Mouse (Mus musculus) liver, embryonic 15.5 days (tissue): ENCODE data around the gene Rundc3a. TPM values are rescaled to one million over a fixed set of nuclear protein-coding genes. Genes with fewer than 3 reads are reported as not detected.
"Not testable (repeated sequence)": the region's sequence is repeated elsewhere in the genome, so short reads cannot be mapped to it uniquely, and the experiment has no call there.

Experiments used
- ATAC-seq: fragments of 200-750 bp; cut with Nextera tagmentation; 2 replicates; pipeline ENCODE4 v1.8.0; 2017; ENCODE audit warnings: moderate number of reproducible peaks, mild to moderate bottlenecking, moderate library complexity; ENCODE audit not compliant: insufficient read depth
- H3K27ac ChIP-seq: fragments of 300-500 bp; sonication (generic); replicated peaks from 2 replicates; pipeline ENCODE4 v1.5.1; 2015; ENCODE audit warnings: mild to moderate bottlenecking, inconsistent platforms
- H3K27me3 ChIP-seq: fragments of 300-500 bp; sonication (generic); 2 replicates; pipeline ENCODE4 v1.6.1; 2015; ENCODE audit warnings: mild to moderate bottlenecking, inconsistent platforms
- H3K36me3 ChIP-seq: fragments of 300-500 bp; sonication (generic); replicated peaks from 2 replicates; pipeline ENCODE4 v1.6.1; 2015; ENCODE audit warnings: moderate library complexity, mild to moderate bottlenecking, inconsistent platforms
- H3K4me1 ChIP-seq: fragments of 300-500 bp; sonication (generic); replicated peaks from 2 replicates; pipeline ENCODE4 v1.6.1; 2015; ENCODE audit warnings: inconsistent platforms
- H3K4me2 ChIP-seq: fragments of 300-500 bp; sonication (generic); 2 replicates; pipeline ENCODE4 v1.6.1; 2015; ENCODE audit warnings: moderate library complexity, mild to moderate bottlenecking, inconsistent platforms
- H3K4me3 ChIP-seq: fragments of 300-500 bp; sonication (generic); replicated peaks from 2 replicates; pipeline ENCODE4 v1.5.1; 2015; ENCODE audit warnings: mild to moderate bottlenecking, inconsistent platforms
- H3K9ac ChIP-seq: fragments of 300-500 bp; sonication (generic); 2 replicates; pipeline ENCODE4 v1.6.1; 2015; ENCODE audit warnings: moderate library complexity, mild to moderate bottlenecking, inconsistent platforms
- H3K9me3 ChIP-seq: fragments of 300-500 bp; sonication (generic); replicated peaks from 2 replicates; pipeline ENCODE4 v1.6.1; 2016; ENCODE audit warnings: inconsistent platforms
- WGBS: fragments of 180-500 bp; shearing (Covaris S2); methylation state at CpG from one replicate; pipeline ENCODE4 v1.1.7; 2015; ENCODE audit warnings: mixed read lengths; ENCODE audit not compliant: insufficient replicate concordance; 5-methylcytosine and 5-hydroxymethylcytosine counted together
- polyA plus RNA-seq: library from polyadenylated mRNA; unstranded; fragments of >200 nt; fragmentation: Nextera tagmentation; extraction: Ambion mirVana; gene quantifications from 2 replicates; pipeline ENCODE4 v1.2.1, GENCODE M21; 2015

Gene Rundc3a
- polyA plus RNA-seq, 1 experiment from 2014 or later = 2.2 TPM

GRCm38 (mm10) chr11:102377186-102377585 lies 16.0 kb upstream of the Rundc3a start:
- H3K27me3 ChIP-seq = peaks cover 15% of the 10 kb centered on the region; the same call in 1 of the 2 replicates
- H3K4me1 ChIP-seq = peaks cover 87% of the 10 kb centered on the region
- peak overlapping the region; percentile 99 for H3K27ac ChIP-seq
- peaks cover 6% of the 10 kb centered on the region for H3K9me3 ChIP-seq
- ATAC-seq = no peak
- peak overlapping the region; percentile 83 for H3K9ac ChIP-seq
- 59% methylated on average over 12 of the region's 12 CpGs for WGBS
- H3K4me2 ChIP-seq = peak overlapping the region; percentile 74
- H3K4me3 ChIP-seq = peak overlapping the region; percentile 55
- H3K36me3 ChIP-seq = 0 out of 2 replicates have a peak, but pooled peaks cover 5% of the 10 kb centered on the region

DNA sequence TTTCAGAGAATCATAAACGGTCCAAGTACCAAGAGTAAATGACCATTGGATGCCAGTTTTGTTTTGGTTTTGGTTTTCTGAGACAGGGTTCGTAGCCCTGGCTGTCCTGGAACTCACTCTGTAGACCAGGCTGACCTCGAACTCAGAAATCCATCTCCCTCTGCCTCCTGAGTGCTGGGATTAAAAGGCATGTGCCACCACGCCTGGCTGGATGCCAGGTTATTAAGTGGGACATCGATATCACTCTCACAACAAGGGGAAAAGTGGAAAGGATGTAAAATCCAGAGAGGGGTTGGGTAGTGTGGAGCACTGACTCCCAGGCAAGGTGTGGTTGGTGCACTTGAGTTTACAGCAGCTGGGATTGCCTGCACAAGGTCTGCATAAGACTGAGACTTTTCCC lies 13.1 kb upstream of the Rundc3a start:
- H3K4me3 ChIP-seq = no peak overlapping the region
- H3K27me3 ChIP-seq = peaks cover 21% of the 10 kb centered on the region
- no peak overlapping the region for H3K9ac ChIP-seq
- no peak for ATAC-seq
- H3K4me2 ChIP-seq = no peak overlapping the region
- peaks cover 86% of the 10 kb centered on the region for H3K4me1 ChIP-seq
- no peak overlapping the region for H3K27ac ChIP-seq
- H3K36me3 ChIP-seq = 0 out of 2 replicates have a peak, but pooled peaks cover 5% of the 10 kb centered on the region
- peaks cover 6% of the 10 kb centered on the region for H3K9me3 ChIP-seq
- WGBS = 72% methylated on average over 5 of the region's 5 CpGs

- Histone ChIP-seq H3K9ac (no peak overlapping the region), H3K4me1 (peaks cover 82% of the 10 kb centered on the region), H3K36me3 (0 out of 2 replicates have a peak, but pooled peaks cover 5% of the 10 kb centered on the region), H3K27ac (peak overlapping the region; percentile 72), H3K4me2 (peak overlapping the region; percentile 31), H3K27me3 (peaks cover 35% of the 10 kb centered on the region), H3K9me3 (peaks cover 6% of the 10 kb centered on the region), H3K4me3 (no peak overlapping the region)
- 51% methylated on average over 4 of the region's 4 CpGs for WGBS
- peak; percentile 27; the same call in 1 of the 2 replicates for ATAC-seq
Measured at GRCm38 (mm10) chr11:102381341-102382100, 11.7 kb upstream of the Rundc3a start.

DNA sequence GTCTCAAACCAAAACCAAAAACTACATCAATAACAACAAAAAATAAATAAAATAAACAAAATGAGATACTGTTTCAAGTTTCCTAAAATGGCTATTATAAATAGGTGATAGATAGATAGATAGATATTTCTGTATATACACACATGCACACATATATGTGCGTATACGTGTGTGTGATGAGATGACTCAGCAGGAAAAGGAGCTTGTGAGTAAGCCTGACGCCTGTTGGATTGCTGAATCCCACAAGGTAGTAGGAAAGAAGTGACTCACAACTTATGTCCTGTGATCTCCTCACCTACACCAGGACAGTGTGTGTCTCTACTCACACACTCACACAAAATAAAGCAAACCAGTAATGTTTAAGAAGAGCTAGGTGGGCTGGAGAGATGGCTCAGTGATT lies 10.4 kb upstream of the Rundc3a start:
- H3K4me1 ChIP-seq = peaks cover 74% of the 10 kb centered on the region

DNA sequence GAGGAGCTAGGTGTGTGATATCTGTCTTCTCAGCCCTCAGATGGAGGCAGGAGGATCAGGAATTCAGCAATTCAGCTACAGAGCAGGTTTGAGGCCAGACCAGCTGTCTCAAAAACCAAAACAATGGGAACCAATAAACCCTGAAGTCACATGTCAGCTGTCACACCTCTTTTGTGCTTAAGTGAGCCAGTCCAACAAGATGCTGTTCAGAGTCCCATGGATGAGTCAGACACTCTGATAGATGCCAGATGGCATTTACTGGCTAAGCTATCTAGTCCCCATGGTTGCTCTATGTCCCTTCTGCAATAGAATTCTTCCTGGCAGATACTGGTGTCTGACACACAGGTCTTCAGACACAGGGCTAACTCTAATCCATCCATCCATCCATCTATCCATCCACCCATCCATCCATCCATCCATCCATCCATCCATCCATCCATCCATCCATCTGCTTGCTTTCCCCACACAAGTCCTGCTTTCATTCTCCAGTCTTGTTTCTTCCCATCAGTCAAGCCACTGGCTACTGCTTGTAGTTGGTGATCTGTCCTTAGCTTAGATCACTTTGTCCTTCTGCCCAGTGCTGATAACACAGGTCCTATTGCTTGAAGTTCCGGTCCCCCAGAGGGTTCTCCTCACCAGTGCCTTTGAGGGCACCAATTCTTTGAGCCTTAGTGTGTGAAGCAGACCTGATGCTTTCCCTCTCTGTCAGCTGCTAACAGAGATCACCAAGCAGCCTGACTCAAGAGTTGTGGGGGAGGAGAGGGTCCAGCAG lies 9.7 kb upstream of the Rundc3a start:
- no peak overlapping the region for H3K4me3 ChIP-seq
- H3K27ac ChIP-seq = peak overlapping the region; percentile 14
- H3K9me3 ChIP-seq = peaks cover 6% of the 10 kb centered on the region
- H3K4me1 ChIP-seq = peaks cover 75% of the 10 kb centered on the region
- ATAC-seq = peak; percentile 56; the same call in 1 of the 2 replicates
- 47% methylated on average over 1 of the region's 1 CpGs for WGBS
- H3K36me3 ChIP-seq = 0 out of 2 replicates have a peak, but pooled peaks cover 5% of the 10 kb centered on the region
- H3K27me3 ChIP-seq = peaks cover 52% of the 10 kb centered on the region
- peak overlapping the region; percentile 29 for H3K4me2 ChIP-seq
- H3K9ac ChIP-seq = peak overlapping the region; percentile 32

More for the DNA sequence above, 10.4 kb upstream of the Rundc3a start:
- peaks cover 47% of the 10 kb centered on the region for H3K27me3 ChIP-seq
- no peak overlapping the region for H3K4me3 ChIP-seq
- no peak overlapping the region for H3K4me2 ChIP-seq
- H3K9me3 ChIP-seq = peaks cover 6% of the 10 kb centered on the region
- peak overlapping the region; percentile 32; the same call in 1 of the 2 replicates for H3K9ac ChIP-seq
- H3K36me3 ChIP-seq = 0 out of 2 replicates have a peak, but pooled peaks cover 5% of the 10 kb centered on the region
- H3K27ac ChIP-seq = peak overlapping the region; percentile 72; the same call in 1 of the 2 replicates
- 62% methylated on average over 3 of the region's 3 CpGs for WGBS
- no peak; the same call in 1 of the 2 replicates for ATAC-seq

GRCm38 (mm10) chr11:102384418-102384817 lies 8.8 kb upstream of the Rundc3a start:
- Histone ChIP-seq H3K9me3 (no peaks in the 10 kb centered on the region), H3K27me3 (peaks cover 50% of the 10 kb centered on the region), H3K4me3 (no peak overlapping the region), H3K9ac (peak overlapping the region; percentile 32), H3K36me3 (no peaks in the 10 kb centered on the region), H3K27ac (0 out of 2 replicates have a peak overlapping the region, but pooled peaks have one; percentile 14), H3K4me1 (peaks cover 68% of the 10 kb centered on the region), H3K4me2 (no peak overlapping the region)
- 60% methylated on average over 2 of the region's 2 CpGs for WGBS
- ATAC-seq = no peak

DNA sequence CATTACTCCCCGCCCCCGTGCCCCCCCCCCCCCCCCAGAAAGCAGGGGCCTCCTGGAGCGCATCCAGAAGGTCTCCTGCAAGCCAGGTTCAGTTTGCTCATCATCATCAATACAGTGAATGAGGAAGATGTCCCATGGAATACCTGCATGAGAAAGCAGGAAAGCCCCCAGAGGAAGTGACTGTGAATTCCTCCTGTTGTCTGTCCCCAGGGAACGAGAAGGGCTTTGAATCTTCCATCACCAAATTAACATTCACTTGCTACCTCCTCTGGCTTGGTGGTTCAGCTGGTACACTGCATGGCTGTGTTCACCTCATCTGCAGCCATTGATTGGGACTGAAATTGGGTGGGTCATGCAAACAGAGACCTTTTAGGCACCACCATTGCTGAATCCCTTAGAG lies 8.1 kb upstream of the Rundc3a start:
- Histone ChIP-seq H3K9ac (no peak overlapping the region), H3K36me3 (no peaks in the 10 kb centered on the region), H3K4me1 (peaks cover 69% of the 10 kb centered on the region), H3K27ac (no peak overlapping the region), H3K4me2 (no peak overlapping the region), H3K9me3 (no peaks in the 10 kb centered on the region), H3K27me3 (peaks cover 54% of the 10 kb centered on the region), H3K4me3 (no peak overlapping the region)
- no peak for ATAC-seq
- WGBS = 30% methylated on average over 4 of the region's 4 CpGs

DNA sequence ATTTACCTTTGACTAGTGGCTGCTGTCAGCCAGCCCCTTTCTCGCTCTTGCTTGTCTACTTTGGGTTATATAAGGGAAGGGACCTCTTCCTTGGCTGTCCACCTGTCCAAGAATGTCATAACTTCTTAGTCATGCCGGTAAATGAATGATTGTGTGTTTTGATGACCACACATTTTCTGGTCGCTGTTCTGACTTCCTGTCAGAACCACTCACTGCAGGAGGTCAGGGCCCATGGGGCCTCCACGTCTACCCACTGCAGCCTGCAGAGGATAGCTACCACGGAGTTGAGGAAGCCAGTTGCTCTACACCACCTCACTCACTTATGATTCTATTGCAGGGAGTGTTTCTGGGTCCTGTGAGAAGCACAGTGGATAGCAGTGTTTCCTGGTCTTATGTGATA lies 7.1 kb upstream of the Rundc3a start:
- Histone ChIP-seq H3K36me3 (no peaks in the 10 kb centered on the region), H3K9ac (no peak overlapping the region), H3K4me1 (peaks cover 59% of the 10 kb centered on the region), H3K27ac (no peak overlapping the region), H3K27me3 (peaks cover 63% of the 10 kb centered on the region), H3K4me2 (no peak overlapping the region), H3K4me3 (no peak overlapping the region), H3K9me3 (no peaks in the 10 kb centered on the region)
- 21% methylated on average over 5 of the region's 5 CpGs for WGBS
- no peak for ATAC-seq

DNA sequence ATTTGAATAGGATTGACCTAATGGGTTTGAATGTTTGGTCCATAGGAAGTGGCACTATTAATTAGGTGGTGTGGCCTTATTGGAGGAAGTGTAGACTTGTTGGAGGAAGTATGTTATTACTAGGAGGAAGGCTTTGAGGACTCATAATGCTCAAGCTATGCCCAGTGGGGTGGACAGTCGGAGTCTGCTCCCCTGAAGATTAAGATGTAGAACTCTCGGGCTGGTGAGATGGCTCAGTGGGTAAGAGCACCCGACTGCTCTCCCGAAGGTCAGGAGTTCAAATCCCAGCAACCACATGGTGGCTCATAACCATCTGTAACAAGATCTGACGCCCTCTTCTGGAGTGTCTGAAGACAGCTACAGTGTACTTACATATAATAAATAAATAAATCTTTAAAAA lies 3.8 kb upstream of the Rundc3a start:
- WGBS = 69% methylated on average over 4 of the region's 5 CpGs
- H3K36me3 ChIP-seq, ATAC-seq, H3K27ac ChIP-seq, H3K4me3 ChIP-seq, H3K9ac ChIP-seq, H3K4me2 ChIP-seq, H3K9me3 ChIP-seq: not testable (repeated sequence)
- H3K27me3 ChIP-seq = peaks cover 85% of the 10 kb centered on the region
- peaks cover 51% of the 10 kb centered on the region for H3K4me1 ChIP-seq

DNA sequence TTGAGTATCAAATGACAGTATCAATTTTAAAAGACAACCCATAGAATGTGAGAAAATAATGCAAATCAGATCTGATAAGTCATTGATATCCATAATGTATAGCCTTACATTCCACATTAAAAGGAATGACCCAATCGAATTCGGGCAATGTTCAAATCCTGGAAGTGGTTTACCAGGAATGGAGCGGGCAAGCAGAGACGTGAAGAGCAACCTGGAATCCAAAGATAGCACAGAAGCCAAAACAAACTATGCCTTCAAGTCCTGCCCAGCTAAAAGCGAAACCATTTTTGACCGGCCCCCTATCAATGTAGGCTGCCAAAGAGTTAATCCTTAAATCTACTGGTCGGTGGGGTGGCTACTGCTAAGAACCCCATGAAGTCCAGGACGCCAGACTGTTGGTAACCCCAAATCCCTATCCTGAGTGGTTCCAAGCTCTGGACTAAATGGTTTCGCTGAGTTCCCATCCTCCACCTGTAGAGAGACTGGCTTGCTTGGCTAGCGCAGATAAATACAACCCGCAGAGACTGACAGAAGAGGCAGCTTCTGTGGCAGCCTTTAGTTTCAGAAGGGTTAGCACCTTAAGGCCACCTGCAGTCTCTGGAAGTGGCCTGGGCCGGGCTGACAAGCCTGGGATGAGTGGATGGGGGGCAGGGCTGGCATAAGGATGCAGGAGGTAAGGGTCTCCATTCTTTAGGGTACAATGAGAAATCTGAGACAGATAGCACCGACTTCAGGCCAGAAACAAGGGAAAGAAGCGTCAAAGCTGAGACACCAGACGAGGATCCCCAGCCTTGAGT lies 564 bp upstream of the Rundc3a start:
- peaks cover 39% of the 10 kb centered on the region for H3K4me1 ChIP-seq
- peak; percentile 24; the same call in 1 of the 2 replicates for ATAC-seq
- H3K9ac ChIP-seq = peak overlapping the region; percentile 30; the same call in 1 of the 2 replicates
- peaks cover 87% of the 10 kb centered on the region for H3K27me3 ChIP-seq
- 15% methylated on average over 15 of the region's 15 CpGs for WGBS
- H3K36me3 ChIP-seq = no peaks in the 10 kb centered on the region
- H3K9me3 ChIP-seq = no peaks in the 10 kb centered on the region
- peak overlapping the region; percentile 33; the same call in 1 of the 2 replicates for H3K27ac ChIP-seq
- peak overlapping the region; percentile 75 for H3K4me2 ChIP-seq
- H3K4me3 ChIP-seq = peak overlapping the region; percentile 48
